Mouse (Mus musculus): ENCODE measurements around the gene Rassf3. TPM values are rescaled to one million over a fixed set of nuclear protein-coding genes. Genes with fewer than 3 reads are reported as not detected.

Rassf3 gene
- polyA plus RNA-seq, 1 experiment from 2014 or later: 15.2 TPM

- Histone ChIP-seq H3K4me3 (no peak overlapping the region), H3K27me3 (replicated peaks) (no peaks in the 10 kb centered on the region), H3K36me3 (peaks cover 14% of the 10 kb centered on the region), H3K9ac (no peak overlapping the region), H3K4me2 (no peak overlapping the region), H3K9me3 (no peaks in the 10 kb centered on the region), H3K27ac (replicated peaks) (peak overlapping the region; percentile 0; the same call in 1 of the 2 replicates), H3K4me1 (peaks cover 88% of the 10 kb centered on the region)
- ATAC-seq (ENCODE audit: extremely low read depth, insufficient number of reproducible peaks, low FRiP score, low TSS enrichment): no peak
- WGBS: 56% methylated on average over 9 of the region's 9 CpGs
Measured at GRCm38 (mm10) chr10:121421023-121421422, 55.1 kb downstream of the Rassf3 start.

- ATAC-seq (ENCODE audit: extremely low read depth, insufficient number of reproducible peaks, low FRiP score, low TSS enrichment): no peak
Measured at GRCm38 (mm10) chr10:121419640-121420470, 56.3 kb downstream of the Rassf3 start.

GRCm38 (mm10) chr10:121418835-121419234 is 57.3 kb downstream of the Rassf3 start:
- 82% methylated on average over 14 of the region's 14 CpGs for WGBS
- Histone ChIP-seq H3K36me3 (peaks cover 33% of the 10 kb centered on the region), H3K4me3 (no peak overlapping the region), H3K9me3 (no peaks in the 10 kb centered on the region), H3K9ac (no peak overlapping the region), H3K27me3 (replicated peaks) (no peaks in the 10 kb centered on the region), H3K4me1 (peaks cover 68% of the 10 kb centered on the region), H3K27ac (replicated peaks) (no peak overlapping the region), H3K4me2 (no peak overlapping the region)
- no peak for ATAC-seq (ENCODE audit: extremely low read depth, insufficient number of reproducible peaks, low FRiP score, low TSS enrichment)

More at GRCm38 (mm10) chr10:121419640-121420470, 56.3 kb downstream of the Rassf3 start:
- H3K27me3 ChIP-seq (replicated peaks): no peaks in the 10 kb centered on the region
- H3K4me1 ChIP-seq: peaks cover 76% of the 10 kb centered on the region
- 50% methylated on average over 22 of the region's 22 CpGs for WGBS
- H3K4me2 ChIP-seq: peak overlapping the region; percentile 30; the same call in 1 of the 2 replicates
- H3K9ac ChIP-seq: no peak overlapping the region
- 0 out of 2 replicates have a peak overlapping the region, but pooled peaks have one; percentile 28 for H3K27ac ChIP-seq (replicated peaks)
- no peak overlapping the region for H3K4me3 ChIP-seq
- peaks cover 26% of the 10 kb centered on the region for H3K36me3 ChIP-seq
- no peaks in the 10 kb centered on the region for H3K9me3 ChIP-seq

GRCm38 (mm10) chr10:121414127-121414526 is 62.0 kb downstream of the Rassf3 start:
- Histone ChIP-seq H3K4me2 (no peak overlapping the region), H3K4me3 (no peak overlapping the region), H3K27ac (replicated peaks) (no peak overlapping the region), H3K9ac (no peak overlapping the region), H3K36me3 (peaks cover 67% of the 10 kb centered on the region), H3K27me3 (replicated peaks) (no peaks in the 10 kb centered on the region), H3K4me1 (peaks cover 21% of the 10 kb centered on the region), H3K9me3 (no peaks in the 10 kb centered on the region)
- 90% methylated on average over 13 of the region's 13 CpGs for WGBS
- no peak for ATAC-seq (ENCODE audit: extremely low read depth, insufficient number of reproducible peaks, low FRiP score, low TSS enrichment)

GRCm38 (mm10) chr10:121412824-121413223 is 63.3 kb downstream of the Rassf3 start:
- Histone ChIP-seq H3K9ac (no peak overlapping the region), H3K27ac (replicated peaks) (no peak overlapping the region), H3K4me3 (no peak overlapping the region), H3K4me1 (0 out of 2 replicates have a peak, but pooled peaks cover 8% of the 10 kb centered on the region), H3K36me3 (peaks cover 67% of the 10 kb centered on the region), H3K9me3 (no peaks in the 10 kb centered on the region), H3K27me3 (replicated peaks) (no peaks in the 10 kb centered on the region), H3K4me2 (no peak overlapping the region)
- WGBS: 88% methylated on average over 17 of the region's 17 CpGs
- ATAC-seq (ENCODE audit: extremely low read depth, insufficient number of reproducible peaks, low FRiP score, low TSS enrichment): no peak

- Histone ChIP-seq H3K9me3 (no peaks in the 10 kb centered on the region), H3K27ac (replicated peaks) (no peak overlapping the region), H3K4me1 (0 out of 2 replicates have a peak, but pooled peaks cover 5% of the 10 kb centered on the region), H3K4me3 (no peak overlapping the region), H3K9ac (no peak overlapping the region; the same call in 1 of the 2 replicates), H3K36me3 (peaks cover 67% of the 10 kb centered on the region), H3K4me2 (no peak overlapping the region), H3K27me3 (replicated peaks) (no peaks in the 10 kb centered on the region)
- 77% methylated on average over 11 of the region's 11 CpGs for WGBS
- ATAC-seq (ENCODE audit: extremely low read depth, insufficient number of reproducible peaks, low FRiP score, low TSS enrichment): no peak
Measured at GRCm38 (mm10) chr10:121411721-121412455, 64.3 kb downstream of the Rassf3 start.

- H3K9me3 ChIP-seq: no peaks in the 10 kb centered on the region
- no peak overlapping the region for H3K9ac ChIP-seq
- no peak overlapping the region for H3K4me3 ChIP-seq
- H3K27ac ChIP-seq (replicated peaks): no peak overlapping the region
- H3K36me3 ChIP-seq: peaks cover 47% of the 10 kb centered on the region
- H3K4me2 ChIP-seq: no peak overlapping the region
- H3K4me1 ChIP-seq: no peaks in the 10 kb centered on the region
- no peak for ATAC-seq (ENCODE audit: extremely low read depth, insufficient number of reproducible peaks, low FRiP score, low TSS enrichment)
- no peaks in the 10 kb centered on the region for H3K27me3 ChIP-seq (replicated peaks)
- 69% methylated on average over 7 of the region's 7 CpGs for WGBS
Measured at GRCm38 (mm10) chr10:121409717-121410116, 66.4 kb downstream of the Rassf3 start.

GRCm38 (mm10) chr10:121403946-121404345 is 72.2 kb downstream of the Rassf3 start:
- H3K36me3 ChIP-seq: peaks cover 9% of the 10 kb centered on the region
- no peak overlapping the region for H3K27ac ChIP-seq (replicated peaks)
- H3K4me1 ChIP-seq: no peaks in the 10 kb centered on the region
- no peak for ATAC-seq (ENCODE audit: extremely low read depth, insufficient number of reproducible peaks, low FRiP score, low TSS enrichment)
- no peaks in the 10 kb centered on the region for H3K27me3 ChIP-seq (replicated peaks)
- H3K9ac ChIP-seq: no peak overlapping the region
- no peaks in the 10 kb centered on the region for H3K9me3 ChIP-seq
- no peak overlapping the region for H3K4me3 ChIP-seq
- no peak overlapping the region for H3K4me2 ChIP-seq
- 59% methylated on average over 6 of the region's 9 CpGs for WGBS

- Histone ChIP-seq H3K4me1 (no peaks in the 10 kb centered on the region), H3K27me3 (replicated peaks) (no peaks in the 10 kb centered on the region), H3K27ac (replicated peaks) (no peak overlapping the region), H3K9me3 (no peaks in the 10 kb centered on the region), H3K36me3 (peaks cover 9% of the 10 kb centered on the region), H3K9ac (no peak overlapping the region), H3K4me3 (no peak overlapping the region), H3K4me2 (no peak overlapping the region)
- WGBS: 52% methylated on average over 9 of the region's 9 CpGs
- ATAC-seq (ENCODE audit: extremely low read depth, insufficient number of reproducible peaks, low FRiP score, low TSS enrichment): no peak
Measured at GRCm38 (mm10) chr10:121403104-121403503, 73.0 kb downstream of the Rassf3 start.

- Histone ChIP-seq H3K4me3 (no peak overlapping the region), H3K4me1 (peaks cover 1% of the 10 kb centered on the region; the same call in 1 of the 2 replicates), H3K27ac (replicated peaks) (no peak overlapping the region), H3K36me3 (peaks cover 21% of the 10 kb centered on the region), H3K9me3 (no peaks in the 10 kb centered on the region), H3K4me2 (no peak overlapping the region), H3K27me3 (replicated peaks) (no peaks in the 10 kb centered on the region), H3K9ac (no peak overlapping the region)
- 73% methylated on average over 7 of the region's 7 CpGs for WGBS
- no peak for ATAC-seq (ENCODE audit: extremely low read depth, insufficient number of reproducible peaks, low FRiP score, low TSS enrichment)
Measured at GRCm38 (mm10) chr10:121401005-121401404, 75.1 kb downstream of the Rassf3 start.

- no peak overlapping the region for H3K27ac ChIP-seq (replicated peaks)
- no peak overlapping the region for H3K4me3 ChIP-seq
- WGBS: 81% methylated on average over 7 of the region's 7 CpGs
- no peak overlapping the region for H3K4me2 ChIP-seq
- H3K36me3 ChIP-seq: peaks cover 44% of the 10 kb centered on the region
- no peak overlapping the region for H3K9ac ChIP-seq
- ATAC-seq (ENCODE audit: extremely low read depth, insufficient number of reproducible peaks, low FRiP score, low TSS enrichment): no peak
- H3K27me3 ChIP-seq (replicated peaks): no peaks in the 10 kb centered on the region
- H3K4me1 ChIP-seq: peaks cover 21% of the 10 kb centered on the region
- H3K9me3 ChIP-seq: no peaks in the 10 kb centered on the region
Measured at GRCm38 (mm10) chr10:121398599-121398998, 77.5 kb downstream of the Rassf3 start.
